Mouse (Mus musculus) myocyte (in vitro differentiated cells): ENCODE data around the gene Bmp7. TPM values are rescaled to one million over a fixed set of nuclear protein-coding genes. Genes with fewer than 3 reads are reported as not detected.

ENCODE experiments used
- H3K27me3 ChIP-seq: one replicate; pipeline ENCODE4 v1.6.1; 2011; ENCODE audit not compliant: control insufficient read depth, insufficient read depth, insufficient read length
- H3K36me3 ChIP-seq: one replicate; pipeline ENCODE4 v1.6.1; 2011; ENCODE audit not compliant: control insufficient read depth, insufficient read depth
- H3K4me2 ChIP-seq: one replicate; pipeline ENCODE4 v1.6.1; 2011; ENCODE audit warnings: low read depth, control low read depth
- H3K4me3 ChIP-seq: one replicate; pipeline ENCODE4 v1.5.1; 2011; ENCODE audit warnings: mild to moderate bottlenecking, control low read depth, moderate library complexity
- H3K79me2 ChIP-seq: one replicate; pipeline ENCODE4 v1.6.1; 2011; ENCODE audit not compliant: control insufficient read depth, insufficient read depth
- H3ac ChIP-seq: one replicate; pipeline ENCODE4 v1.6.1; 2011; ENCODE audit not compliant: control insufficient read depth, insufficient read length
- CEBPB ChIP-seq: IDR thresholded peaks from 2 replicates; pipeline ENCODE4 v1.6.1; 2011; ENCODE audit warnings: mild to moderate bottlenecking, moderate library complexity; ENCODE audit not compliant: poor library complexity, insufficient read depth, severe bottlenecking
- E2F4 ChIP-seq: IDR thresholded peaks from one replicate; pipeline ENCODE4 v1.6.1; 2011; ENCODE audit warnings: mild to moderate bottlenecking, control low read depth, moderate library complexity; ENCODE audit not compliant: insufficient read depth
- MAX ChIP-seq: IDR thresholded peaks from one replicate; pipeline ENCODE4 v1.6.1; 2011; ENCODE audit warnings: low read depth, mild to moderate bottlenecking, control low read depth
- MYOD1 ChIP-seq, 3 experiments: IDR thresholded peaks; one replicate each; pipeline ENCODE4 v1.6.1; 2011; ENCODE audit warnings: control low read depth in 2 of 3, low read depth in 2 of 3, mild to moderate bottlenecking in 2 of 3, moderate library complexity in 1 of 3; ENCODE audit not compliant: insufficient read length in 2 of 3, control insufficient read depth in 1 of 3
- MYOG ChIP-seq, 3 experiments: IDR thresholded peaks; one replicate each; pipeline ENCODE4 v1.6.1; 2011; ENCODE audit warnings: control low read depth in 2 of 3, low read depth in 2 of 3, mild to moderate bottlenecking in 2 of 3; ENCODE audit not compliant: insufficient read length in 2 of 3, control insufficient read depth in 1 of 3, insufficient read depth in 1 of 3
- POLR2A ChIP-seq: IDR thresholded peaks from one replicate; pipeline ENCODE4 v1.6.1; 2011; ENCODE audit warnings: low read depth, mild to moderate bottlenecking, control low read depth, moderate library complexity; ENCODE audit not compliant: insufficient read length
- POLR2AphosphoS2 ChIP-seq: IDR thresholded peaks from one replicate; pipeline ENCODE4 v1.6.1; 2011; ENCODE audit warnings: low read depth, control low read depth; ENCODE audit not compliant: insufficient read length
- REST ChIP-seq: IDR thresholded peaks from one replicate; pipeline ENCODE4 v1.6.1; 2011; ENCODE audit warnings: mild to moderate bottlenecking, control low read depth, moderate library complexity; ENCODE audit not compliant: insufficient read depth, insufficient read length
- SRF ChIP-seq: IDR thresholded peaks from one replicate; pipeline ENCODE4 v1.6.1; 2011; ENCODE audit warnings: low read depth; ENCODE audit not compliant: control insufficient read depth, insufficient read length
- TCF12 ChIP-seq: IDR thresholded peaks from one replicate; pipeline ENCODE4 v1.6.1; 2011; ENCODE audit warnings: mild to moderate bottlenecking, control low read depth; ENCODE audit not compliant: poor library complexity, insufficient read depth, severe bottlenecking
- TCF3 ChIP-seq: IDR thresholded peaks from one replicate; pipeline ENCODE4 v1.6.1; 2011; ENCODE audit warnings: low read depth, control low read depth; ENCODE audit not compliant: insufficient read length
- USF1 ChIP-seq: IDR thresholded peaks from one replicate; pipeline ENCODE4 v1.6.1; 2011; ENCODE audit warnings: low read depth, mild to moderate bottlenecking, control low read depth, moderate library complexity
- polyA plus RNA-seq: library from polyadenylated mRNA; unstranded; fragments of >200 nt; fragmentation: generic; extraction: Trizol; gene quantifications from one replicate; pipeline ENCODE4 v1.2.1, GENCODE M21; 2012; ENCODE audit warnings: missing spikeins

Bmp7 gene
- polyA plus RNA-seq, 1 experiment, result not detected

GRCm38 (mm10) chr2:172937326-172938190, 2.6 kb downstream of the Bmp7 start:
- no peak overlapping the region for H3K4me3 ChIP-seq
- no peaks in the 10 kb centered on the region for H3K36me3 ChIP-seq
- no peaks in the 10 kb centered on the region for H3K79me2 ChIP-seq
- TF ChIP-seq E2F4, result no peak
- no peak overlapping the region for H3ac ChIP-seq
- H3K4me2 ChIP-seq, result no peak overlapping the region
- peaks cover 55% of the 10 kb centered on the region for H3K27me3 ChIP-seq

GRCm38 (mm10) chr2:172936844-172937243, 3.3 kb downstream of the Bmp7 start:
- H3K36me3 ChIP-seq, result no peaks in the 10 kb centered on the region
- no peaks in the 10 kb centered on the region for H3K79me2 ChIP-seq
- H3K27me3 ChIP-seq, result peaks cover 48% of the 10 kb centered on the region
- TF ChIP-seq MAX (no peak), TCF12 (no peak), MYOG (IDR thresholded peaks at IDR 0.05; ENCODE audit: control insufficient read depth in 1 of 3, insufficient read depth in 1 of 3, insufficient read length in 2 of 3, low read depth in 2 of 3) (no peak), TCF3 (no peak), MYOD1 (IDR thresholded peaks at IDR 0.05; ENCODE audit: control insufficient read depth in 1 of 3, insufficient read length in 2 of 3, low read depth in 2 of 3) (no peak), E2F4 (no peak), POLR2A (no peak), REST (no peak)
- H3K4me3 ChIP-seq, result no peak overlapping the region
- no peak overlapping the region for H3K4me2 ChIP-seq
- H3ac ChIP-seq, result no peak overlapping the region

- no peak overlapping the region for H3K4me2 ChIP-seq
- no peaks in the 10 kb centered on the region for H3K36me3 ChIP-seq
- peaks cover 43% of the 10 kb centered on the region for H3K27me3 ChIP-seq
- no peaks in the 10 kb centered on the region for H3K79me2 ChIP-seq
- TF ChIP-seq TCF3 (no peak), MAX (no peak), TCF12 (no peak), USF1 (no peak), CEBPB (no peak), REST (no peak), MYOG (IDR thresholded peaks at IDR 0.05; ENCODE audit: control insufficient read depth in 1 of 3, insufficient read depth in 1 of 3, insufficient read length in 2 of 3, low read depth in 2 of 3) (no peak), POLR2AphosphoS2 (no peak)
- H3ac ChIP-seq, result no peak overlapping the region
- no peak overlapping the region for H3K4me3 ChIP-seq
These were observed 4.2 kb downstream of the Bmp7 start for GRCm38 (mm10) chr2:172935776-172936562.

GRCm38 (mm10) chr2:172934891-172935740, 5.0 kb downstream of the Bmp7 start:
- Histone ChIP-seq H3K79me2 (no peaks in the 10 kb centered on the region), H3ac (no peak overlapping the region), H3K4me2 (no peak overlapping the region), H3K36me3 (no peaks in the 10 kb centered on the region), H3K4me3 (no peak overlapping the region), H3K27me3 (peaks cover 45% of the 10 kb centered on the region)
- TF ChIP-seq E2F4 (no peak), MAX (no peak), POLR2A (no peak), USF1 (no peak), REST (no peak), TCF12 (no peak), POLR2AphosphoS2 (no peak), MYOD1 (IDR thresholded peaks at IDR 0.05; ENCODE audit: control insufficient read depth in 1 of 3, insufficient read length in 2 of 3, low read depth in 2 of 3) (no peak), MYOG (IDR thresholded peaks at IDR 0.05; ENCODE audit: control insufficient read depth in 1 of 3, insufficient read depth in 1 of 3, insufficient read length in 2 of 3, low read depth in 2 of 3) (no peak), CEBPB (no peak), SRF (no peak), TCF3 (no peak)
